Mouse (Mus musculus) urinary bladder, postnatal 14 days (tissue): Measurements from ENCODE around the gene Cd47.

Experiments used
- DNase-seq: peaks from one replicate; pipeline ENCODE4 v3.0.0; 2021; ENCODE audit warnings: low spot score

The Cd47 gene

GRCm38 (mm10) chr16:49873918-49874317 lies 73.6 kb downstream of the Cd47 start:
- DNase-seq = no peak

- DNase-seq = no peak
Measured at GRCm38 (mm10) chr16:49874546-49874945, 74.2 kb downstream of the Cd47 start.

- no peak for DNase-seq
Measured at GRCm38 (mm10) chr16:49876291-49877030, 76.1 kb downstream of the Cd47 start.

GRCm38 (mm10) chr16:49877243-49877642 lies 76.9 kb downstream of the Cd47 start:
- DNase-seq = no peak

- no peak for DNase-seq
Measured at GRCm38 (mm10) chr16:49878051-49878450, 77.7 kb downstream of the Cd47 start.

GRCm38 (mm10) chr16:49886403-49887066 lies 86.2 kb downstream of the Cd47 start:
- no peak for DNase-seq

GRCm38 (mm10) chr16:49887290-49887689 lies 87.0 kb downstream of the Cd47 start:
- no peak for DNase-seq

- DNase-seq = no peak
Measured at GRCm38 (mm10) chr16:49887811-49888564, 87.7 kb downstream of the Cd47 start.

GRCm38 (mm10) chr16:49889031-49889655 lies 88.8 kb downstream of the Cd47 start:
- no peak for DNase-seq

GRCm38 (mm10) chr16:49892252-49892651 lies 91.9 kb downstream of the Cd47 start:
- DNase-seq = no peak

GRCm38 (mm10) chr16:49892945-49893344 lies 92.6 kb downstream of the Cd47 start:
- no peak for DNase-seq

GRCm38 (mm10) chr16:49894624-49895023 lies 94.3 kb downstream of the Cd47 start:
- no peak for DNase-seq

GRCm38 (mm10) chr16:49896132-49896531 lies 95.8 kb downstream of the Cd47 start:
- DNase-seq = no peak

- DNase-seq = no peak
Measured at GRCm38 (mm10) chr16:49901395-49901794, 101.1 kb downstream of the Cd47 start.

- no peak for DNase-seq
Measured at GRCm38 (mm10) chr16:49902083-49902482, 101.8 kb downstream of the Cd47 start.

GRCm38 (mm10) chr16:49904248-49904930 lies 104.1 kb downstream of the Cd47 start:
- no peak for DNase-seq

- DNase-seq = no peak
Measured at GRCm38 (mm10) chr16:49905041-49905440, 104.7 kb downstream of the Cd47 start.

- DNase-seq = peak; percentile 31
Measured at GRCm38 (mm10) chr16:49905601-49906001, 105.3 kb downstream of the Cd47 start.

GRCm38 (mm10) chr16:49906066-49906465 lies 105.7 kb downstream of the Cd47 start:
- DNase-seq = no peak

- no peak for DNase-seq
Measured at GRCm38 (mm10) chr16:49906940-49907339, 106.6 kb downstream of the Cd47 start.

- DNase-seq = peak; percentile 52
Measured at GRCm38 (mm10) chr16:49907356-49907755, 107.0 kb downstream of the Cd47 start.

GRCm38 (mm10) chr16:49909536-49909935 lies 109.2 kb downstream of the Cd47 start:
- no peak for DNase-seq
